Mouse (Mus musculus) left cerebral cortex, postnatal 4 days (tissue): ENCODE data around the gene Cdk7. TPM values are rescaled to one million over a fixed set of nuclear protein-coding genes. Genes with fewer than 3 reads are reported as not detected.

Experiments used
- total RNA-seq, 2 experiments: library from RNA; stranded (reverse); gene quantifications; 2 replicates each; pipeline ENCODE4 v1.2.3; 2021

Gene Cdk7
- total RNA-seq, 2 experiments from 2014 or later, result 37.8 to 39.9 TPM

Other genes starting within 250 kb of the Cdk7 start
- gene Gtf2h2, start 238.4 kb downstream of the Cdk7 start, total RNA-seq, result 10 to 100 TPM; 41.0 to 52.8 TPM
- 1 to 10 TPM; 7.9 to 8.8 TPM for gene Ocln, start 178.2 kb downstream of the Cdk7 start, total RNA-seq
- 1 to 10 TPM; 1.6 to 2.0 TPM for gene Marveld2, start 114.0 kb downstream of the Cdk7 start, total RNA-seq
- 100 to 1,000 TPM; 129 to 141 TPM for gene Ak6, start 80.0 kb downstream of the Cdk7 start, total RNA-seq
- gene Rad17, start 79.9 kb downstream of the Cdk7 start, total RNA-seq, result 10 to 100 TPM; 15.3 to 16.0 TPM
- gene Taf9, start 79.4 kb downstream of the Cdk7 start, total RNA-seq, result 10 to 100 TPM; 22.9 to 31.8 TPM
- under 1 TPM; 0.86 to 0.93 TPM for gene Ccdc125, start 61.2 kb downstream of the Cdk7 start, total RNA-seq
- 10 to 100 TPM; 51.0 to 54.5 TPM for gene Mrps36, start 13.7 kb upstream of the Cdk7 start, total RNA-seq
- gene Cenph, start 45.0 kb upstream of the Cdk7 start, total RNA-seq, result 1 to 10 TPM; 3.9 to 4.1 TPM
- 1 to 10 TPM; 8.3 to 8.9 TPM for gene Ccnb1, start 55.6 kb upstream of the Cdk7 start, total RNA-seq
- 10 to 100 TPM; 35.6 to 39.2 TPM for gene Slc30a5, start 102.5 kb upstream of the Cdk7 start, total RNA-seq